Comparison of ENCODE assay signal across 8 mouse cellular contexts in genomic region chr1:131181642-131182527, GRCm38 (mm10). TPM values are rescaled to one million over a fixed set of nuclear protein-coding genes. Genes with fewer than 3 reads are reported as not detected.
DNase-seq lines count a peak whose midpoint lies in the region; ATAC-seq and TF ChIP-seq lines count a peak whose summit lies in the region.

No protein-coding gene starts in this region.

- peak; percentile 96 for DNase-seq in heart, adult 11 months
- DNase-seq in cerebellum, postnatal 4 days (ENCODE audit: low spot score in 2 of 2): peak; percentile 48 to 76
- peak; percentile 83 for DNase-seq in gastrocnemius, adult 2 months
- DNase-seq in left cerebral cortex, postnatal 4 days: peak; percentile 82
- DNase-seq in midbrain, embryonic 14.5 days: peak; percentile 90
- DNase-seq in spleen, adult 18-20 months: peak; percentile 67 to 83

- no peak overlapping the region for H3K27ac ChIP-seq in heart, embryonic 11.5 days (ENCODE audit: low read depth, low read length)
- no peak overlapping the region for H3K27ac ChIP-seq in gastrocnemius, adult 2 months
- no peak overlapping the region for H3K27ac ChIP-seq in intestine, postnatal 0 days (ENCODE audit: low read depth, low read length)
- H3K27ac ChIP-seq in midbrain, embryonic 14.5 days (replicated peaks; ENCODE audit: low read depth, low read length): no peak overlapping the region

- no peaks in the 10 kb centered on the region for H3K27me3 ChIP-seq in heart, embryonic 11.5 days (ENCODE audit: control insufficient read depth, insufficient read depth, low read length)
- H3K27me3 ChIP-seq in intestine, postnatal 0 days (replicated peaks; ENCODE audit: control insufficient read depth, insufficient read depth, low read length): no peaks in the 10 kb centered on the region
- no peaks in the 10 kb centered on the region for H3K27me3 ChIP-seq in midbrain, embryonic 14.5 days (ENCODE audit: control insufficient read depth, insufficient read depth, low read length)

- no peaks in the 10 kb centered on the region for H3K9me3 ChIP-seq in heart, embryonic 11.5 days (replicated peaks; ENCODE audit: control insufficient read depth, low read length)
- H3K9me3 ChIP-seq in intestine, postnatal 0 days (ENCODE audit: control insufficient read depth): no peaks in the 10 kb centered on the region
- no peaks in the 10 kb centered on the region for H3K9me3 ChIP-seq in midbrain, embryonic 14.5 days (ENCODE audit: control insufficient read depth, low read length)

- no peak overlapping the region for H3K4me2 ChIP-seq in heart, embryonic 11.5 days
- no peak overlapping the region for H3K4me2 ChIP-seq in intestine, postnatal 0 days (replicated peaks; ENCODE audit: low read depth)
- H3K4me2 ChIP-seq in midbrain, embryonic 14.5 days (ENCODE audit: low read length): no peak overlapping the region

- H3K4me1 ChIP-seq in heart, embryonic 11.5 days (ENCODE audit: control insufficient read depth, insufficient read depth, low read length): peaks cover 39% of the 10 kb centered on the region
- H3K4me1 ChIP-seq in intestine, postnatal 0 days (replicated peaks; ENCODE audit: control insufficient read depth, insufficient read depth, low read length): no peaks in the 10 kb centered on the region
- no peaks in the 10 kb centered on the region for H3K4me1 ChIP-seq in midbrain, embryonic 14.5 days (ENCODE audit: control insufficient read depth, insufficient read depth, low read length)

- H3K36me3 ChIP-seq in heart, embryonic 11.5 days (ENCODE audit: control insufficient read depth, insufficient read depth, low read length): peaks cover 7% of the 10 kb centered on the region; the same call in 1 of the 2 replicates
- H3K36me3 ChIP-seq in intestine, postnatal 0 days (ENCODE audit: control insufficient read depth, insufficient read depth): peaks cover 16% of the 10 kb centered on the region
- peaks cover 30% of the 10 kb centered on the region for H3K36me3 ChIP-seq in midbrain, embryonic 14.5 days (ENCODE audit: control insufficient read depth, insufficient read depth, low read length)

- TF ChIP-seq CTCF in gastrocnemius, adult 2 months (IDR thresholded peaks at IDR 0.05): peak; percentile 97; the same call in 1 of the 2 replicates
- peak; percentile 93 for TF ChIP-seq CTCF in intestine, postnatal 0 days (IDR thresholded peaks at IDR 0.05; ENCODE audit: low read depth)

- no peak overlapping the region for H3K4me3 ChIP-seq in heart, embryonic 11.5 days (ENCODE audit: low read depth, low read length)
- H3K4me3 ChIP-seq in gastrocnemius, adult 2 months: no peak overlapping the region
- no peak overlapping the region for H3K4me3 ChIP-seq in intestine, postnatal 0 days (ENCODE audit: low read depth, low read length)
- H3K4me3 ChIP-seq in midbrain, embryonic 14.5 days (replicated peaks; ENCODE audit: low read depth, low read length): no peak overlapping the region

- ATAC-seq in heart, embryonic 11.5 days (replicated peaks; ENCODE audit: insufficient number of reproducible peaks, low FRiP score, low TSS enrichment): no peak
- ATAC-seq in intestine, postnatal 0 days: peak; percentile 56; the same call in 1 of the 2 replicates
- peak; percentile 24; the same call in 1 of the 2 replicates for ATAC-seq in midbrain, embryonic 14.5 days (ENCODE audit: low FRiP score, low TSS enrichment)

- no peak overlapping the region for H3K9ac ChIP-seq in heart, embryonic 11.5 days (ENCODE audit: low read depth, low read length)
- no peak overlapping the region for H3K9ac ChIP-seq in intestine, postnatal 0 days (ENCODE audit: low read depth, low read length)
- H3K9ac ChIP-seq in midbrain, embryonic 14.5 days (replicated peaks; ENCODE audit: low read length): no peak overlapping the region

- 52% methylated on average over 9 of the region's 9 CpGs for WGBS in heart, embryonic 11.5 days (ENCODE audit: insufficient replicate concordance)
- 60% methylated on average over 9 of the region's 9 CpGs for WGBS in intestine, postnatal 0 days
- WGBS in midbrain, embryonic 14.5 days: 63% methylated on average over 9 of the region's 9 CpGs

- intact Hi-C loops in gastrocnemius, adult 2 months (cut with DNase I): loop anchor here (1.0 to 2.0 kb wide), 2 partner anchors 64 to 79 kb away; no protein-coding TSS in a partner anchor
- intact Hi-C loops in left cerebral cortex, postnatal 4 days (cut with DNase I): loop anchor here (2.0 kb wide), 1 partner anchor 63 kb away; the partner anchor contains the start of gene Rassf5

RNA-seq across cellular contexts. Expression of gene Eif2d, which starts 28.9 kb away (rescaled TPM):
- polyA plus RNA-seq in heart, embryonic 11.5 days (2014; fragmentation: Nextera tagmentation; extraction: Ambion mirVana): 50.7 and 51.5 TPM in 2 replicates
- 10 to 100 TPM; 26.2 to 29.2 TPM for total RNA-seq in gastrocnemius, adult 2 months (2021)
- polyA plus RNA-seq in intestine, postnatal 0 days (2015; fragmentation: Nextera tagmentation; extraction: Ambion mirVana): 26.4 and 27.1 TPM in 2 replicates
- total RNA-seq in left cerebral cortex, postnatal 4 days (2021): 10 to 100 TPM; 40.8 to 45.0 TPM
- polyA plus RNA-seq in midbrain, embryonic 14.5 days (2014; fragmentation: Nextera tagmentation; extraction: Ambion mirVana): 47.3 and 54.8 TPM in 2 replicates

RNA-seq across cellular contexts. Expression of gene Dyrk3, which starts 43.7 kb away (rescaled TPM):
- polyA plus RNA-seq in heart, embryonic 11.5 days (2014; fragmentation: Nextera tagmentation; extraction: Ambion mirVana): 3.7 and 4.0 TPM in 2 replicates
- total RNA-seq in gastrocnemius, adult 2 months (2021): not detected
- polyA plus RNA-seq in intestine, postnatal 0 days (2015; fragmentation: Nextera tagmentation; extraction: Ambion mirVana): 0.54 and 0.80 TPM in 2 replicates
- 10 to 100 TPM; 15.8 to 16.9 TPM for total RNA-seq in left cerebral cortex, postnatal 4 days (2021)
- polyA plus RNA-seq in midbrain, embryonic 14.5 days (2014; fragmentation: Nextera tagmentation; extraction: Ambion mirVana): 14.8 and 18.7 TPM in 2 replicates
